Mouse (Mus musculus) cerebellum, adult 9-11 months (tissue): ENCODE data around the gene Slc27a3.

Source experiments
- DNase-seq: peaks from one replicate; pipeline ENCODE4 v3.0.0; 2022

Slc27a3 gene

DNA sequence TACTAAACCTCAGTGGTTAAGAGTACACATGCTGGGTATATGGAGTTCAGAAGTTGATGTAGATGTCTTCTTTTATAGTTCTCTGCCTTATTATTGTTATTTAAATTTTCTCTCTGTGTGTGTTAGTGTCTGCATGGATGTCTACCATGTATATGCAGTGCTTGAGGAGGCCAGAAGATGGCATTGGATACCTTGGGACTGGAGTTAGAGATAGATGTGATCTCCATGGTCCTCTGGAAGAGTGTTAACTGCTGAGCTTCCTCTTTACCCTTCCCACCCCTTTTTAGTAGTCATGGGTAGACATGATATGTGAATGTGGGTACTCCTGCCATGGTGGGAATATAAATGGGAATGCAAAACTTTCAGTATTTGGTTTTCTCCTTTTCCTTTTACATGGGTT, 54.2 kb downstream of the Slc27a3 start:
- no peak for DNase-seq
